Mouse (Mus musculus) cortical plate, adult 2 months (tissue): Measurements from ENCODE around the gene Xylt2.

ENCODE experiments used
- CTCF ChIP-seq: fragments of 200-500 bp; IDR thresholded peaks from 2 replicates; pipeline ENCODE4 v1.5.1; 2011; ENCODE audit warnings: mild to moderate bottlenecking, control low read depth, low read length; ENCODE audit not compliant: insufficient read depth; ENCODE audit errors: extremely low read depth
- POLR2A ChIP-seq: fragments of 200-500 bp; IDR thresholded peaks from 2 replicates; pipeline ENCODE4 v1.6.1; 2011; ENCODE audit warnings: mild to moderate bottlenecking, low read length, control low read depth; ENCODE audit not compliant: insufficient read depth; ENCODE audit errors: extremely low read depth

- TF ChIP-seq POLR2A: no peak
- TF ChIP-seq CTCF: no peak
These were observed 41.0 kb upstream of the Xylt2 start for GRCm38 (mm10) chr11:94718113-94718909.
